Mouse (Mus musculus) CH12.LX (cell line): Measurements from ENCODE around the gene Cdnf. TPM values are rescaled to one million over a fixed set of nuclear protein-coding genes. Genes with fewer than 3 reads are reported as not detected.

Experiments
- DNase-seq: peaks from one replicate; pipeline ENCODE4 v3.0.0-alpha.2; 2013; ENCODE audit errors: extremely low read depth
- H3K27ac ChIP-seq: 2 replicates; pipeline ENCODE4 v1.5.1; 2012; ENCODE audit warnings: low read depth, mild to moderate bottlenecking, control low read depth, moderate library complexity; ENCODE audit not compliant: insufficient read depth
- H3K27me3 ChIP-seq: replicated peaks from 2 replicates; pipeline ENCODE3; 2012; ENCODE audit warnings: inconsistent platforms
- H3K36me3 ChIP-seq, 2 experiments: replicated peaks in 1 of 2; 2 replicates each; pipeline versions ENCODE3 to v1.6.1; 2012; ENCODE audit warnings: inconsistent platforms in 1 of 2, low read length in 1 of 2, mild to moderate bottlenecking in 1 of 2, mixed read lengths in 1 of 2, moderate library complexity in 1 of 2; ENCODE audit not compliant: control insufficient read depth in 1 of 2, insufficient read depth in 1 of 2
- H3K4me1 ChIP-seq, 2 experiments: 2 replicates each; pipeline ENCODE4 v1.6.1; 2012; ENCODE audit warnings: inconsistent platforms in 1 of 2, moderate library complexity in 1 of 2; ENCODE audit not compliant: insufficient read depth in 2 of 2, control insufficient read depth in 1 of 2
- H3K4me2 ChIP-seq: 2 replicates; pipeline ENCODE4 v1.6.1; 2012; ENCODE audit warnings: low read depth, mild to moderate bottlenecking, control low read depth; ENCODE audit not compliant: poor library complexity, insufficient read depth, severe bottlenecking
- H3K4me3 ChIP-seq, 3 experiments: fragments of 150-350 bp in 1 of 3; sonication (generic) in 1 of 3; replicated peaks in 1 of 3; 2 replicates each; pipeline versions ENCODE3 to v1.5.1; 2011 to 2012; ENCODE audit warnings: low read depth in 2 of 3, low read length in 2 of 3, mild to moderate bottlenecking in 2 of 3, moderate library complexity in 2 of 3, control low read depth in 1 of 3, improper control_type of control experiment in 1 of 3, inconsistent platforms in 1 of 3, mixed read lengths in 1 of 3; ENCODE audit not compliant: poor library complexity in 1 of 3
- H3K79me2 ChIP-seq: replicated peaks from 2 replicates; pipeline ENCODE4 v1.6.1; 2012; ENCODE audit warnings: mild to moderate bottlenecking, moderate library complexity; ENCODE audit not compliant: control insufficient read depth, poor library complexity, insufficient read depth, severe bottlenecking; ENCODE audit errors: extremely low read depth
- H3K9ac ChIP-seq: 2 replicates; pipeline ENCODE4 v1.6.1; 2012; ENCODE audit warnings: low read depth, mild to moderate bottlenecking, control low read depth, moderate library complexity; ENCODE audit not compliant: insufficient read depth
- H3K9me3 ChIP-seq: replicated peaks from 2 replicates; pipeline ENCODE3; 2012; ENCODE audit warnings: low read length, inconsistent platforms, mixed read lengths
- E2F4 ChIP-seq: IDR thresholded peaks from 2 replicates; pipeline ENCODE4 v1.6.1; 2011; ENCODE audit warnings: low read depth, low read length, improper control_type of control experiment; ENCODE audit not compliant: insufficient replicate concordance
- EP300 ChIP-seq: IDR thresholded peaks from 2 replicates; pipeline ENCODE4 v1.6.1; 2011; ENCODE audit warnings: low read length, improper control_type of control experiment
- GABPA ChIP-seq: IDR thresholded peaks from 2 replicates; pipeline ENCODE4 v1.6.1; 2012; ENCODE audit warnings: low read depth, low read length, improper control_type of control experiment, inconsistent platforms; ENCODE audit not compliant: insufficient replicate concordance
- HCFC1 ChIP-seq: IDR thresholded peaks from 2 replicates; pipeline ENCODE4 v1.6.1; 2012; ENCODE audit warnings: low read depth, mild to moderate bottlenecking, inconsistent platforms, low read length, improper control_type of control experiment
- IRF4 ChIP-seq: IDR thresholded peaks from 2 replicates; pipeline ENCODE4 v1.6.1; 2014; ENCODE audit warnings: low read depth, mild to moderate bottlenecking, inconsistent platforms, low read length, improper control_type of control experiment
- KAT2A ChIP-seq: IDR thresholded peaks from 2 replicates; pipeline ENCODE4 v1.6.1; 2012; ENCODE audit warnings: low read length, improper control_type of control experiment, inconsistent platforms; ENCODE audit not compliant: insufficient replicate concordance
- MAX ChIP-seq: IDR thresholded peaks from 2 replicates; pipeline ENCODE4 v1.6.1; 2011; ENCODE audit warnings: low read length, improper control_type of control experiment
- MYC ChIP-seq: IDR thresholded peaks from 2 replicates; pipeline ENCODE4 v1.6.1; 2011; ENCODE audit warnings: low read depth, mild to moderate bottlenecking, improper control_type of control experiment, low read length
- PAX5 ChIP-seq: IDR thresholded peaks from 2 replicates; pipeline ENCODE4 v1.6.1; 2012; ENCODE audit warnings: low read length, inconsistent platforms, mixed read lengths
- SIN3A ChIP-seq: IDR thresholded peaks from 2 replicates; pipeline ENCODE4 v1.6.1; 2012; ENCODE audit warnings: low read length, improper control_type of control experiment, inconsistent platforms
- SMC3 ChIP-seq: IDR thresholded peaks from 2 replicates; pipeline ENCODE4 v1.6.1; 2011; ENCODE audit warnings: low read depth, low read length, improper control_type of control experiment
- USF2 ChIP-seq: conservative IDR thresholded peaks from 2 replicates; pipeline ENCODE4 v1.6.1; 2011; ENCODE audit warnings: low read depth, low read length, improper control_type of control experiment
- ZC3H11A ChIP-seq: IDR thresholded peaks from 2 replicates; pipeline ENCODE4 v1.6.1; 2012; ENCODE audit warnings: low read depth, mild to moderate bottlenecking, inconsistent platforms, low read length, improper control_type of control experiment
- ZKSCAN1 ChIP-seq: IDR thresholded peaks from 2 replicates; pipeline ENCODE4 v1.6.1; 2012; ENCODE audit warnings: low read depth, inconsistent platforms, low read length, improper control_type of control experiment, borderline replicate concordance
- ZMIZ1 ChIP-seq: IDR thresholded peaks from 2 replicates; pipeline ENCODE4 v1.6.1; 2012; ENCODE audit warnings: low read depth, mild to moderate bottlenecking, inconsistent platforms, low read length, improper control_type of control experiment
- dilution Hi-C: fragments of 300-500 bp; cut with MboI; formaldehyde crosslinking; loops from 2 replicates; pipeline ENCODE4 v1.14.3; 2020; ENCODE audit warnings: low sequenced_read_pairs; ENCODE audit not compliant: extremely low pct_unique_long_range_greater_than_20kb, extremely low pct_ligation_motif_present
- in situ Hi-C: fragments of 300-500 bp; cut with MboI; formaldehyde crosslinking; loops from 3 replicates; pipeline ENCODE4 v1.14.3; 2019; ENCODE audit warnings: low sequenced_read_pairs, low pct_ligation_motif_present, low pct_unique_long_range_greater_than_20kb, mixed read lengths
- polyA plus RNA-seq: library from polyadenylated mRNA; unstranded; fragments of >175 nt; gene quantifications from 2 replicates; pipeline ENCODE4 v1.2.1, GENCODE M21; 2012; ENCODE audit warnings: low read depth; ENCODE audit not compliant: insufficient read length
- total RNA-seq, 2 experiments: library from RNA; depleted of rRNA; stranded (reverse); fragments of 300-350 nt in 1 of 2; fragments of >200 nt in 1 of 2; gene quantifications; 2 replicates each; pipeline ENCODE4 v1.2.3; 2012 to 2014

Gene Cdnf
- total and polyA plus RNA-seq, 3 experiments: 0.63 to 1.2 (median 0.90) TPM

- 0 out of 2 replicates have a peak overlapping the region, but pooled peaks have one; percentile 29 for H3K4me2 ChIP-seq
- no peaks in the 10 kb centered on the region for H3K27me3 ChIP-seq
- no peak for DNase-seq
- H3K9ac ChIP-seq: no peak overlapping the region
- H3K9me3 ChIP-seq: no peaks in the 10 kb centered on the region
- H3K4me1 ChIP-seq: no peaks in the 10 kb centered on the region
- H3K4me3 ChIP-seq: no peak overlapping the region
- no peak for TF ChIP-seq ZC3H11A
- TF ChIP-seq SMC3: no peak
- TF ChIP-seq SIN3A: no peak
- no peak for TF ChIP-seq ZMIZ1
- no peak for TF ChIP-seq E2F4
- TF ChIP-seq KAT2A: no peak
- TF ChIP-seq HCFC1: no peak
- no peak for TF ChIP-seq PAX5
- no peak for TF ChIP-seq ZKSCAN1
- TF ChIP-seq EP300: no peak
- TF ChIP-seq IRF4: no peak
- dilution Hi-C loops (no loop called here), in situ Hi-C loops (no loop called here)
- no peaks in the 10 kb centered on the region for H3K79me2 ChIP-seq
- H3K27ac ChIP-seq: no peak overlapping the region
- no peaks in the 10 kb centered on the region for H3K36me3 ChIP-seq
These were observed 13.5 kb downstream of the Cdnf start for GRCm38 (mm10) chr2:3526288-3526687.

GRCm38 (mm10) chr2:3541307-3542079 lies 28.7 kb downstream of the Cdnf start:
- H3K79me2 ChIP-seq: no peaks in the 10 kb centered on the region
- no peaks in the 10 kb centered on the region for H3K27me3 ChIP-seq
- H3K36me3 ChIP-seq: no peaks in the 10 kb centered on the region
- no peaks in the 10 kb centered on the region for H3K9me3 ChIP-seq
- no peak for DNase-seq
- H3K27ac ChIP-seq: no peak overlapping the region
- no peak overlapping the region for H3K4me3 ChIP-seq
- dilution Hi-C loops (no loop called here), in situ Hi-C loops (no loop called here)
- H3K9ac ChIP-seq: no peak overlapping the region
- peaks cover 0 to 2% of the 10 kb centered on the region in 2 experiments; a peak in 1 of 4 replicates for H3K4me1 ChIP-seq
- H3K4me2 ChIP-seq: no peak overlapping the region
- TF ChIP-seq USF2 (no peak), ZKSCAN1 (no peak), MAX (peak; percentile 36; the same call in 1 of the 2 replicates), GABPA (no peak), IRF4 (no peak), MYC (0 out of 2 replicates have a peak, but pooled peaks have one; percentile 31)
